Mouse (Mus musculus): ENCODE data around the gene Rel. TPM values are rescaled to one million over a fixed set of nuclear protein-coding genes. Genes with fewer than 3 reads are reported as not detected.

Rel gene
- polyA plus RNA-seq, 1 experiment from 2014 or later, result 0.36 TPM

- no peak overlapping the region for H3K4me3 ChIP-seq
- WGBS (ENCODE audit: insufficient replicate concordance), result 78% methylated on average over 7 of the region's 7 CpGs
- H3K4me2 ChIP-seq, result no peak overlapping the region
- H3K27ac ChIP-seq, result no peak overlapping the region
- H3K9ac ChIP-seq, result no peak overlapping the region
- H3K27me3 ChIP-seq (replicated peaks), result no peaks in the 10 kb centered on the region
- H3K4me1 ChIP-seq, result peaks cover 10% of the 10 kb centered on the region
- H3K36me3 ChIP-seq, result peaks cover 3% of the 10 kb centered on the region; the same call in 1 of the 2 replicates
- no peaks in the 10 kb centered on the region for H3K9me3 ChIP-seq (replicated peaks)
- ATAC-seq, result no peak
Observed at GRCm38 (mm10) chr11:23741386-23741785, 29.4 kb downstream of the Rel start.

- Histone ChIP-seq H3K9ac (no peak overlapping the region), H3K36me3 (peaks cover 3% of the 10 kb centered on the region; the same call in 1 of the 2 replicates), H3K4me3 (no peak overlapping the region), H3K27me3 (replicated peaks) (no peaks in the 10 kb centered on the region), H3K4me1 (peaks cover 10% of the 10 kb centered on the region), H3K4me2 (no peak overlapping the region), H3K9me3 (replicated peaks) (no peaks in the 10 kb centered on the region), H3K27ac (no peak overlapping the region)
- WGBS (ENCODE audit: insufficient replicate concordance), result 29% methylated on average over 4 of the region's 4 CpGs
- ATAC-seq, result peak; percentile 47
Observed at GRCm38 (mm10) chr11:23740895-23741294, 29.9 kb downstream of the Rel start.

- H3K27me3 ChIP-seq (replicated peaks), result no peaks in the 10 kb centered on the region
- H3K9me3 ChIP-seq (replicated peaks), result no peaks in the 10 kb centered on the region
- ATAC-seq, result no peak
- H3K4me1 ChIP-seq, result peaks cover 8% of the 10 kb centered on the region
- H3K36me3 ChIP-seq, result peaks cover 19% of the 10 kb centered on the region
- H3K4me2 ChIP-seq, result no peak overlapping the region
- H3K9ac ChIP-seq, result no peak overlapping the region
- H3K4me3 ChIP-seq, result no peak overlapping the region
- H3K27ac ChIP-seq, result no peak overlapping the region
Observed at GRCm38 (mm10) chr11:23735820-23736470, 34.8 kb downstream of the Rel start.

GRCm38 (mm10) chr11:23734749-23735286 lies 36.0 kb downstream of the Rel start:
- WGBS (ENCODE audit: insufficient replicate concordance), result 72% methylated on average over 6 of the region's 6 CpGs
- Histone ChIP-seq H3K9me3 (replicated peaks) (no peaks in the 10 kb centered on the region), H3K27me3 (replicated peaks) (no peaks in the 10 kb centered on the region), H3K36me3 (peaks cover 27% of the 10 kb centered on the region), H3K4me1 (0 out of 2 replicates have a peak, but pooled peaks cover 6% of the 10 kb centered on the region), H3K4me2 (no peak overlapping the region), H3K4me3 (no peak overlapping the region), H3K27ac (no peak overlapping the region), H3K9ac (no peak overlapping the region)
- no peak for ATAC-seq

- Histone ChIP-seq H3K4me2 (no peak overlapping the region), H3K9me3 (replicated peaks) (no peaks in the 10 kb centered on the region), H3K4me1 (0 out of 2 replicates have a peak, but pooled peaks cover 9% of the 10 kb centered on the region), H3K9ac (no peak overlapping the region), H3K4me3 (no peak overlapping the region), H3K36me3 (peaks cover 39% of the 10 kb centered on the region), H3K27ac (no peak overlapping the region), H3K27me3 (replicated peaks) (no peaks in the 10 kb centered on the region)
- no peak for ATAC-seq
- 52% methylated on average over 1 of the region's 1 CpGs for WGBS (ENCODE audit: insufficient replicate concordance)
Observed at GRCm38 (mm10) chr11:23732840-23733239, 37.9 kb downstream of the Rel start.

- H3K27me3 ChIP-seq (replicated peaks), result no peaks in the 10 kb centered on the region
- WGBS (ENCODE audit: insufficient replicate concordance), result 37% methylated on average over 4 of the region's 4 CpGs
- 0 out of 2 replicates have a peak, but pooled peaks cover 9% of the 10 kb centered on the region for H3K4me1 ChIP-seq
- H3K36me3 ChIP-seq, result peaks cover 63% of the 10 kb centered on the region
- no peak overlapping the region for H3K4me2 ChIP-seq
- no peaks in the 10 kb centered on the region for H3K9me3 ChIP-seq (replicated peaks)
- H3K27ac ChIP-seq, result no peak overlapping the region
- H3K9ac ChIP-seq, result no peak overlapping the region
- no peak overlapping the region for H3K4me3 ChIP-seq
- no peak for ATAC-seq
Observed at GRCm38 (mm10) chr11:23730120-23730519, 40.6 kb downstream of the Rel start.

- peaks cover 70% of the 10 kb centered on the region for H3K36me3 ChIP-seq
- no peak overlapping the region for H3K4me2 ChIP-seq
- H3K9me3 ChIP-seq (replicated peaks), result no peaks in the 10 kb centered on the region
- WGBS (ENCODE audit: insufficient replicate concordance), result 73% methylated on average over 2 of the region's 2 CpGs
- H3K4me3 ChIP-seq, result no peak overlapping the region
- no peak overlapping the region for H3K9ac ChIP-seq
- ATAC-seq, result no peak
- H3K27ac ChIP-seq, result no peak overlapping the region
- H3K4me1 ChIP-seq, result 0 out of 2 replicates have a peak, but pooled peaks cover 9% of the 10 kb centered on the region
- no peaks in the 10 kb centered on the region for H3K27me3 ChIP-seq (replicated peaks)
Observed at GRCm38 (mm10) chr11:23728186-23728585, 42.6 kb downstream of the Rel start.

GRCm38 (mm10) chr11:23726441-23726840 lies 44.3 kb downstream of the Rel start:
- no peaks in the 10 kb centered on the region for H3K27me3 ChIP-seq (replicated peaks)
- no peaks in the 10 kb centered on the region for H3K9me3 ChIP-seq (replicated peaks)
- H3K27ac ChIP-seq, result no peak overlapping the region
- 0 out of 2 replicates have a peak, but pooled peaks cover 9% of the 10 kb centered on the region for H3K4me1 ChIP-seq
- no peak overlapping the region for H3K4me2 ChIP-seq
- peaks cover 78% of the 10 kb centered on the region for H3K36me3 ChIP-seq
- 70% methylated on average over 2 of the region's 2 CpGs for WGBS (ENCODE audit: insufficient replicate concordance)
- no peak overlapping the region for H3K9ac ChIP-seq
- no peak overlapping the region for H3K4me3 ChIP-seq
- no peak for ATAC-seq

GRCm38 (mm10) chr11:23725850-23726249 lies 44.9 kb downstream of the Rel start:
- 80% methylated on average over 2 of the region's 2 CpGs for WGBS (ENCODE audit: insufficient replicate concordance)
- H3K4me3 ChIP-seq, result no peak overlapping the region

GRCm38 (mm10) chr11:23722326-23722725 lies 48.4 kb downstream of the Rel start:
- no peaks in the 10 kb centered on the region for H3K27me3 ChIP-seq (replicated peaks)
- H3K4me3 ChIP-seq, result no peak overlapping the region
- no peak overlapping the region for H3K9ac ChIP-seq
- H3K4me2 ChIP-seq, result no peak overlapping the region
- peaks cover 13% of the 10 kb centered on the region for H3K4me1 ChIP-seq
- peaks cover 89% of the 10 kb centered on the region for H3K36me3 ChIP-seq
- H3K9me3 ChIP-seq (replicated peaks), result no peaks in the 10 kb centered on the region
- 56% methylated on average over 2 of the region's 2 CpGs for WGBS (ENCODE audit: insufficient replicate concordance)
- no peak for ATAC-seq
- H3K27ac ChIP-seq, result no peak overlapping the region

More at GRCm38 (mm10) chr11:23725850-23726249, 44.9 kb downstream of the Rel start:
- Histone ChIP-seq H3K36me3 (peaks cover 78% of the 10 kb centered on the region), H3K9ac (no peak overlapping the region), H3K9me3 (replicated peaks) (no peaks in the 10 kb centered on the region), H3K27me3 (replicated peaks) (no peaks in the 10 kb centered on the region), H3K27ac (no peak overlapping the region), H3K4me1 (0 out of 2 replicates have a peak, but pooled peaks cover 9% of the 10 kb centered on the region), H3K4me2 (no peak overlapping the region)
- ATAC-seq, result no peak

- Histone ChIP-seq H3K36me3 (peaks cover 88% of the 10 kb centered on the region), H3K4me3 (no peak overlapping the region), H3K9me3 (replicated peaks) (no peaks in the 10 kb centered on the region), H3K27me3 (replicated peaks) (no peaks in the 10 kb centered on the region), H3K9ac (no peak overlapping the region), H3K4me2 (no peak overlapping the region), H3K27ac (no peak overlapping the region), H3K4me1 (peaks cover 13% of the 10 kb centered on the region)
- 53% methylated on average over 3 of the region's 3 CpGs for WGBS (ENCODE audit: insufficient replicate concordance)
- peak; percentile 58; the same call in 1 of the 2 replicates for ATAC-seq
Observed at GRCm38 (mm10) chr11:23719825-23720224, 50.9 kb downstream of the Rel start.

- no peaks in the 10 kb centered on the region for H3K27me3 ChIP-seq (replicated peaks)
- H3K4me3 ChIP-seq, result no peak overlapping the region
- no peak overlapping the region for H3K4me2 ChIP-seq
- peaks cover 92% of the 10 kb centered on the region for H3K36me3 ChIP-seq
- 80% methylated on average over 2 of the region's 2 CpGs for WGBS (ENCODE audit: insufficient replicate concordance)
- no peak overlapping the region for H3K27ac ChIP-seq
- no peak for ATAC-seq
- no peaks in the 10 kb centered on the region for H3K9me3 ChIP-seq (replicated peaks)
- peaks cover 13% of the 10 kb centered on the region for H3K4me1 ChIP-seq
- no peak overlapping the region for H3K9ac ChIP-seq
Observed at GRCm38 (mm10) chr11:23718856-23719255, 51.9 kb downstream of the Rel start.

Data from liver, embryonic 12.5 days (tissue).